Mouse (Mus musculus): ENCODE results near the gene Dennd2c. TPM values are rescaled to one million over a fixed set of nuclear protein-coding genes. Genes with fewer than 3 reads are reported as not detected.

Dennd2c gene
- polyA plus RNA-seq, 1 experiment: 1.2 TPM

DNA sequence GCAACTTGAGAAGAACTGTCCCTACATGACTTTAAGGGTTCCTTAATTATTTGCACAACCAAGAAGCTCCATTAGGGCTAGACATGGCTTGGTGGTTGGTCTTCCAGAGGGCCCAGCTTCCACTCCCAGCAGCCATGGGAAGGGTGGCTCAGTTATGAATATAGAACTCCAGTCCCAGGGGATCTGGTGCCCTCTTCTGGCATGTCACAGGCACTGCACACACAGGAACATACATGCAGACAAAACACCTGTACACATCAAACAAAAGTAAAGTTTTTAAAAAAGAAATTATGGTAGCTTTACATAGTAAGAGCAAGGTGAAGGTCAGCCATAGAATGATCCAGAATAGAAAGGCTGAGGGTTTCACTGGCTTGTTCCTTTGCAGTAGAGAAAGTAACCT, 51.4 kb downstream of the Dennd2c start:
- H3K27ac ChIP-seq (ENCODE audit: insufficient read depth, low read length): no peak overlapping the region
- no peak for TF ChIP-seq POLR2A (IDR thresholded peaks at IDR 0.05; ENCODE audit: low read depth, low read length)
- no peak overlapping the region for H3K4me3 ChIP-seq (ENCODE audit: extremely low read depth, insufficient read depth, insufficient read length)
- H3K36me3 ChIP-seq (ENCODE audit: control insufficient read depth, insufficient read depth, low read length): no peaks in the 10 kb centered on the region
- DNase-seq (ENCODE audit: low read depth in 1 of 2, low spot score in 2 of 2): no peak
- no peaks in the 10 kb centered on the region for H3K4me1 ChIP-seq (ENCODE audit: control insufficient read depth, insufficient read depth, insufficient read length)
- H3K27me3 ChIP-seq (ENCODE audit: control insufficient read depth, insufficient read depth, low read length): no peaks in the 10 kb centered on the region

DNA sequence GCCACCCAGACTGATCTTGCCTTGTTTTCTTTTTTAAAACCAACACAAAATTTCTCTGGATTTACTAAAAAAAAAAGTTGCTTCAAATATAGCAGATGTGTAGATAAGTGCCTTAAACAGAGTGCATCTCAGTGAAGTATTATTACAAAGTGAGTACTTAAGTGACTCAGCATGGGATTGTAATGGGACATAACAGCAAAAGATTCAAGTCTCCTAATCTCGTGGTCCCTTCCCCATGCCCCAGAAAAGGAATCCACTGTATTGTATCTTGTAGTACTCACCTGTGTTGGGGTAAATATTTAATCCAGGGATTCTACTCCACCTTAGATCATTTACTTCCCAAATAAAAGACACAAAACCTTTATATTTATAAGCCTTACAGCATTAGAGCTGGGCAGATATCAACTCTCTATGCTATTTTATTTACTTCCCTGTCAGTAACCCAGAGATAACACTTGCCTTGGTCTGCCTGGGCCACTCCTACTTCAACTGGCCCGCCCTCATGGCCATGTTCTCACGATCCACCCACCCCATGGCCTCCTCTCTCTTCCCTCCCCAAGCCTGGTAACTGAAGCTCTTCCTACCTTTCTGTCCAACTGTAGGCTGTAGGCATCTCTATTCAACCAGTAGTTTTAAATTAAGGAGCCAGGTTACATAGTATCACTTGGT, 57.0 kb downstream of the Dennd2c start:
- Histone ChIP-seq H3K27me3 (ENCODE audit: control insufficient read depth, insufficient read depth, low read length) (no peaks in the 10 kb centered on the region), H3K4me1 (ENCODE audit: control insufficient read depth, insufficient read depth, insufficient read length) (no peaks in the 10 kb centered on the region), H3K4me3 (ENCODE audit: extremely low read depth, insufficient read depth, insufficient read length) (no peak overlapping the region), H3K27ac (ENCODE audit: insufficient read depth, low read length) (no peak overlapping the region), H3K36me3 (ENCODE audit: control insufficient read depth, insufficient read depth, low read length) (no peaks in the 10 kb centered on the region)
- 75% methylated on average over 3 of the region's 3 CpGs for WGBS
- TF ChIP-seq CTCF (IDR thresholded peaks at IDR 0.05; ENCODE audit: extremely low read depth, insufficient read depth, insufficient read length, insufficient replicate concordance) (no peak), POLR2A (IDR thresholded peaks at IDR 0.05; ENCODE audit: low read depth, low read length) (no peak)
- DNase-seq (ENCODE audit: low read depth in 1 of 2, low spot score in 2 of 2): no peak

DNA sequence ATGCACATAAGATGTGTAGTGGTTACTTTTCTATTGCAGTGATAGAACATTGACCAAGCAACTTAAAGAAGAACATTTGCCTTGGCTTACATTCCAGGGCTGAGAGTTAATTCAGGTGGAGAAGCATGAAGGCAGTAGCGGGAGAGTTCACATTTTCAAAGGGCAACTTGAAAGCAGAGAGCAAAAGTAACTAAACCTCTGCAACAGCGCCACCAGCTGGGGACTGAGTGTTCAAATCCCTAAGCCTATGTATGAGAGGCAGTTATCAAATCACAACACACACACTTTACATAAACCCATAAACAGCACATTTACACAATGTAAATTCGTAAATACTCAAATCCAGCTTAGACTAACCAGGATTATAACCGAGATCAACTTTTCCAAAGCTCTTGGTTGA, 67.4 kb downstream of the Dennd2c start:
- Histone ChIP-seq H3K4me3 (ENCODE audit: extremely low read depth, insufficient read depth, insufficient read length) (no peak overlapping the region), H3K4me1 (ENCODE audit: control insufficient read depth, insufficient read depth, insufficient read length) (peaks cover 3% of the 10 kb centered on the region; the same call in 1 of the 2 replicates), H3K27me3 (ENCODE audit: control insufficient read depth, insufficient read depth, low read length) (no peaks in the 10 kb centered on the region), H3K27ac (ENCODE audit: insufficient read depth, low read length) (no peak overlapping the region), H3K36me3 (ENCODE audit: control insufficient read depth, insufficient read depth, low read length) (peaks cover 6% of the 10 kb centered on the region)
- DNase-seq (ENCODE audit: low read depth in 1 of 2, low spot score in 2 of 2): peak; percentile 67 to 72
- 21% methylated on average over 4 of the region's 4 CpGs for WGBS
- TF ChIP-seq CTCF (IDR thresholded peaks at IDR 0.05; ENCODE audit: extremely low read depth, insufficient read depth, insufficient read length, insufficient replicate concordance) (peak; percentile 50; the same call in 1 of the 2 replicates), POLR2A (IDR thresholded peaks at IDR 0.05; ENCODE audit: low read depth, low read length) (no peak)

DNA sequence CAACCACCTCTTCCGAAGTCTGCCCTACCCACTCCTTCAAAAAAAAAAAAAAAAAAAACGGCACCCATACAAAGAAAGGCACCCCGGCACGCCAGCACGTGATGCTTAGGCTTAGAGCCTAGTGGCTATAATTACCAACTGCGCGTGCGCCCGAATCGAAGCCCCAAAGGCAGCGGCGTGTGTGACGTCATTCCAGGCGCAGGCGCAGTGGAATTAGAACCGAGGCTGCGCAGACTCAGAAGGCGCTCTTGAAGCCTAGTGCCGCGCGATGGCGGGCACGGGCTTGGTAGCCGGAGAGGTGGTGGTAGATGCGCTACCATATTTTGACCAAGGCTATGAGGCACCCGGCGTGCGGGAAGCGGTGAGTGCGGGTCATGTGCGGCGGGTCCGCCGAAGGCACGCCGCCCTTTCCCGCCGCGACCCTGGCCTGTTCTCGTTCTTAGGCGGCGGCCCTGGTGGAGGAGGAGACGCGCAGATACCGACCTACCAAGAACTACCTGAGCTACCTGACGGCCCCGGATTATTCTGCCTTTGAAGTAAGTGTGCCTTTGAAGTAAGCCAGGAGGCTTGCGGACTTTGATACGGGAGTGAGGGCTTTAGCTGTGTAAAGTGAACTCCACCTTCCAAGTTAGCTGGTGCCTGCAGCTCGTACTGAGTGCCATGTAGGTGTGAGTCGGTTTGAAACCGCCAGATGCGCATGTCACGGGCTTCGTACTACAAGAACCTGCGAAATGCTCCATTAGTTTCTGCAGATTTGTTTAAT, 69.3 kb downstream of the Dennd2c start, which contains the start of gene Bcas2:
Gene Bcas2 (plus strand): TSS at position 151 of the 763 bp plus-strand sequence.
- peak; percentile 86 for TF ChIP-seq POLR2A (IDR thresholded peaks at IDR 0.05; ENCODE audit: low read depth, low read length)
- no peak for TF ChIP-seq CTCF (IDR thresholded peaks at IDR 0.05; ENCODE audit: extremely low read depth, insufficient read depth, insufficient read length, insufficient replicate concordance)

DNA sequence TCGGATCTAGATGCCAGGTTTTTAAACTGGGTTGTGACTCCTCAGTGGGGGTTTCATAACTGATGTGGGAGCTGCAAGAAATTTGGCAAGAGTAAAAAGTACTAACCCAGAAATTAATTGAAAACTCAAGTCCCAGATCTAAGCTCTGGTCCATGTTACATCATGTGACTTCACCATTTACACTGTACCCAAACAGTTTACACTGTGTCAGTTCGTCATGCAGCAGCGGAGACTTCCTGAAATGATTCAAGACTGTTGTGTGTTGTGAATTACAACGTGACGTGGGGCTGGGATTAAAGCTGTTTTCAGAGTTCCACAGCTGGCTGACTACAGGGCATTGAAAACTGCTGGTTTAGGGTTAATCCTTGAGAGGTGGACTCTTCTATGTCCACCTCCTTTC, 70.2 kb downstream of the Dennd2c start:
- Histone ChIP-seq H3K36me3 (ENCODE audit: control insufficient read depth, insufficient read depth, low read length) (peaks cover 22% of the 10 kb centered on the region), H3K4me3 (ENCODE audit: extremely low read depth, insufficient read depth, insufficient read length) (no peak overlapping the region), H3K4me1 (ENCODE audit: control insufficient read depth, insufficient read depth, insufficient read length) (peaks cover 3% of the 10 kb centered on the region; the same call in 1 of the 2 replicates), H3K27ac (ENCODE audit: insufficient read depth, low read length) (no peak overlapping the region), H3K27me3 (ENCODE audit: control insufficient read depth, insufficient read depth, low read length) (no peaks in the 10 kb centered on the region)
- WGBS: 34% methylated on average over 5 of the region's 5 CpGs
- no peak for DNase-seq (ENCODE audit: low read depth in 1 of 2, low spot score in 2 of 2)
- TF ChIP-seq CTCF (IDR thresholded peaks at IDR 0.05; ENCODE audit: extremely low read depth, insufficient read depth, insufficient read length, insufficient replicate concordance) (no peak), POLR2A (IDR thresholded peaks at IDR 0.05; ENCODE audit: low read depth, low read length) (no peak)

More for the DNA sequence above, 69.3 kb downstream of the Dennd2c start, which contains the start of gene Bcas2:
- DNase-seq (ENCODE audit: low read depth in 1 of 2, low spot score in 2 of 2): peak; percentile 95 to 99
- H3K4me1 ChIP-seq (ENCODE audit: control insufficient read depth, insufficient read depth, insufficient read length): peaks cover 3% of the 10 kb centered on the region; the same call in 1 of the 2 replicates
- no peaks in the 10 kb centered on the region for H3K27me3 ChIP-seq (ENCODE audit: control insufficient read depth, insufficient read depth, low read length)
- H3K27ac ChIP-seq (ENCODE audit: insufficient read depth, low read length): peak within 1 kb of the TSS; percentile 82
- peaks cover 16% of the 10 kb centered on the region for H3K36me3 ChIP-seq (ENCODE audit: control insufficient read depth, insufficient read depth, low read length)
- under 1% methylated on average over 56 of the region's 56 CpGs for WGBS
- H3K4me3 ChIP-seq (ENCODE audit: extremely low read depth, insufficient read depth, insufficient read length): peak within 1 kb of the TSS; percentile 93

DNA sequence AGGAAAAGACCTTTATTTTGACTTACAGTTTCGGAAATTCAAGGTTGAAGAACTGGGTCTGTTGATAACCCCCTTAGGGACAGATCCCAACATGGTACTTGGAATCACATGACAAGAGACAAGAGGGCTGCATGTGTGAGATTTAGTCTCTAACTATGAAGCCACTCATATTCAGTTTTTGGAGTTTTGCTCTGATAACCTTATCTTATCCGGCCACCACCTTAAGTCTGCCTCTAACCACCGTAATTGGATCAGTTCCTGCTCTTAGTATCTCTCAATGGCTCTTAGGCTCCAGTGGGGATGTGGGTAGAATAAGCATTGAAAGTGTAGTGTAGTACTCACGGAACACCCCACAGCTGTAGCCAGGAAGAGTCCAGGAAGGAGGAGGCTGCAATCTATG, 74.3 kb downstream of the Dennd2c start:
- no peak overlapping the region for H3K27ac ChIP-seq (ENCODE audit: insufficient read depth, low read length)
- TF ChIP-seq POLR2A (IDR thresholded peaks at IDR 0.05; ENCODE audit: low read depth, low read length) (no peak), CTCF (IDR thresholded peaks at IDR 0.05; ENCODE audit: extremely low read depth, insufficient read depth, insufficient read length, insufficient replicate concordance) (no peak)
- no peak overlapping the region for H3K4me3 ChIP-seq (ENCODE audit: extremely low read depth, insufficient read depth, insufficient read length)
- DNase-seq (ENCODE audit: low read depth in 1 of 2, low spot score in 2 of 2): no peak
- H3K4me1 ChIP-seq (ENCODE audit: control insufficient read depth, insufficient read depth, insufficient read length): peaks cover 3% of the 10 kb centered on the region; the same call in 1 of the 2 replicates
- WGBS: 82% methylated on average over 4 of the region's 4 CpGs
- peaks cover 33% of the 10 kb centered on the region for H3K36me3 ChIP-seq (ENCODE audit: control insufficient read depth, insufficient read depth, low read length)
- H3K27me3 ChIP-seq (ENCODE audit: control insufficient read depth, insufficient read depth, low read length): no peaks in the 10 kb centered on the region

DNA sequence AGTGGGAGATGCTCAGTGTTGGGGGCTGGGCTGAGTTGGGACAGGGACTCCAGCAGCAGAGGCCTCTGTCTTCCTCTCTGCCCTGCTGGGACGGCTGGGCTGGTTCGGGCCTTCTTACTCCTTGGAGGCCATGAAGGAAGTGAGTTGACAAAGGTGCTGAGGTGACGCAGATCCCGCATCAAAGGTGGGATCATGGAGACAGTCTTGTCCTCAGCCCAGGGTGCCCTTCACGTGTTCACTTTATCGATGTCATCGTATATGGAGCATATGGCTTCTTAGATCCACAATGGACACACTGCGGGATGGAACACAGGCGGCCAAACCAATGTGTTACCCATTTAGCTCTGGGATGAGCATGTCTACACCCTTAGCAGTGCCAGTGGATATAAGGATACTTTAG, 77.1 kb downstream of the Dennd2c start:
- 95% methylated on average over 9 of the region's 9 CpGs for WGBS
- no peak for DNase-seq (ENCODE audit: low read depth in 1 of 2, low spot score in 2 of 2)

More for the DNA sequence above, 77.1 kb downstream of the Dennd2c start:
- TF ChIP-seq POLR2A (IDR thresholded peaks at IDR 0.05; ENCODE audit: low read depth, low read length) (no peak), CTCF (IDR thresholded peaks at IDR 0.05; ENCODE audit: extremely low read depth, insufficient read depth, insufficient read length, insufficient replicate concordance) (no peak)
- H3K27ac ChIP-seq (ENCODE audit: insufficient read depth, low read length): no peak overlapping the region
- no peaks in the 10 kb centered on the region for H3K27me3 ChIP-seq (ENCODE audit: control insufficient read depth, insufficient read depth, low read length)
- peaks cover 29% of the 10 kb centered on the region for H3K36me3 ChIP-seq (ENCODE audit: control insufficient read depth, insufficient read depth, low read length)
- no peaks in the 10 kb centered on the region for H3K4me1 ChIP-seq (ENCODE audit: control insufficient read depth, insufficient read depth, insufficient read length)
- H3K4me3 ChIP-seq (ENCODE audit: extremely low read depth, insufficient read depth, insufficient read length): no peak overlapping the region

Data from spleen, adult 2 months (tissue).